Mouse (Mus musculus) G1E (cell line): Measurements from ENCODE around the gene Tmem235. TPM values are rescaled to one million over a fixed set of nuclear protein-coding genes. Genes with fewer than 3 reads are reported as not detected.

Experiments used
- ATAC-seq: 2 replicates; pipeline ENCODE4 v1.8.0; 2016; ENCODE audit warnings: mild to moderate bottlenecking; ENCODE audit not compliant: insufficient number of reproducible peaks, poor library complexity, low FRiP score, severe bottlenecking; ENCODE audit errors: extremely low read depth
- DNase-seq: peaks from one replicate; pipeline ENCODE4 v3.0.0; 2012; ENCODE audit warnings: low spot score
- H3K27me3 ChIP-seq: 2 replicates; pipeline ENCODE4 v1.6.1; 2012; ENCODE audit warnings: mild to moderate bottlenecking, low read length, inconsistent platforms; ENCODE audit not compliant: insufficient read depth
- H3K36me3 ChIP-seq: replicated peaks from 2 replicates; pipeline ENCODE3; 2012; ENCODE audit warnings: mild to moderate bottlenecking, inconsistent platforms
- H3K4me1 ChIP-seq: 2 replicates; pipeline ENCODE4 v1.6.1; 2012; ENCODE audit warnings: low read depth, low read length, inconsistent platforms, mixed read lengths; ENCODE audit not compliant: insufficient read depth
- H3K4me3 ChIP-seq: 2 replicates; pipeline ENCODE4 v1.5.1; 2012; ENCODE audit warnings: low read depth, mild to moderate bottlenecking, inconsistent platforms, low read length, moderate library complexity, mixed read lengths
- H3K9me3 ChIP-seq: replicated peaks from 2 replicates; pipeline ENCODE4 v1.6.1; 2012; ENCODE audit warnings: inconsistent platforms
- CTCF ChIP-seq: IDR thresholded peaks from 2 replicates; pipeline ENCODE4 v1.5.1; 2012; ENCODE audit warnings: low read depth, low read length, inconsistent platforms, mixed read lengths
- GATA1 ChIP-seq: IDR thresholded peaks from 2 replicates; pipeline ENCODE4 v1.6.1; 2012; ENCODE audit warnings: borderline replicate concordance, low read length, inconsistent platforms, mixed read lengths
- GATA2 ChIP-seq: IDR thresholded peaks from 2 replicates; pipeline ENCODE4 v1.6.1; 2012; ENCODE audit warnings: low read depth, low read length, inconsistent platforms, borderline replicate concordance
- POLR2AphosphoS5 ChIP-seq: IDR thresholded peaks from 2 replicates; pipeline ENCODE4 v1.6.1; 2012; ENCODE audit warnings: low read depth, low read length, inconsistent platforms; ENCODE audit not compliant: insufficient replicate concordance
- TAL1 ChIP-seq: conservative IDR thresholded peaks from 2 replicates; pipeline ENCODE4 v1.6.1; 2012; ENCODE audit warnings: low read depth, low read length, inconsistent platforms, mixed read lengths
- polyA plus RNA-seq: library from polyadenylated mRNA; stranded (reverse); fragments of >175 nt; gene quantifications from 2 replicates; pipeline ENCODE4 v1.2.3, GENCODE M21; 2012
- total RNA-seq, 2 experiments: library from RNA; stranded (forward) in 1 of 2; stranded (reverse) in 1 of 2; fragments of 200-1000 nt in 1 of 2; fragments of >200 nt in 1 of 2; fragmentation: Nextera tagmentation in 1 of 2; gene quantifications; 2 replicates each; pipeline ENCODE4 v1.2.3; 2014 to 2017

The Tmem235 gene
- total and polyA plus RNA-seq, 3 experiments: not detected

GRCm38 (mm10) chr11:117870688-117871365, 10.3 kb downstream of the Tmem235 start:
- no peaks in the 10 kb centered on the region for H3K36me3 ChIP-seq
- peaks cover 10% of the 10 kb centered on the region for H3K4me1 ChIP-seq
- H3K9me3 ChIP-seq: no peaks in the 10 kb centered on the region
- H3K27me3 ChIP-seq: peaks cover 69% of the 10 kb centered on the region
- no peak overlapping the region for H3K4me3 ChIP-seq
- ATAC-seq (0 out of 2 replicates have a peak, but pooled peaks have one; percentile 8), DNase-seq (peak; percentile 65)
- no peak for TF ChIP-seq POLR2AphosphoS5
- TF ChIP-seq CTCF: peak; percentile 90

- TF ChIP-seq TAL1 (no peak), CTCF (no peak), GATA1 (no peak), POLR2AphosphoS5 (no peak), GATA2 (no peak)
- Histone ChIP-seq H3K4me1 (peaks cover 5% of the 10 kb centered on the region), H3K27me3 (peaks cover 67% of the 10 kb centered on the region), H3K4me3 (no peak overlapping the region), H3K36me3 (no peaks in the 10 kb centered on the region), H3K9me3 (no peaks in the 10 kb centered on the region)
- DNase-seq: no peak
- no peak for ATAC-seq
Observed at GRCm38 (mm10) chr11:117871376-117871775, 10.8 kb downstream of the Tmem235 start.

GRCm38 (mm10) chr11:117871911-117872584, 11.5 kb downstream of the Tmem235 start:
- H3K9me3 ChIP-seq: no peaks in the 10 kb centered on the region
- H3K4me3 ChIP-seq: no peak overlapping the region
- H3K36me3 ChIP-seq: no peaks in the 10 kb centered on the region
- peaks cover 63% of the 10 kb centered on the region for H3K27me3 ChIP-seq
- DNase-seq (no peak), ATAC-seq (no peak)
- TF ChIP-seq GATA2 (no peak), CTCF (no peak), POLR2AphosphoS5 (no peak), GATA1 (no peak), TAL1 (no peak)
- peaks cover 3% of the 10 kb centered on the region; the same call in 1 of the 2 replicates for H3K4me1 ChIP-seq

GRCm38 (mm10) chr11:117872861-117873608, 12.5 kb downstream of the Tmem235 start, which contains the start of gene Tha1:
Gene Tha1, minus strand, starts transcription at chr11:117873481.
- H3K9me3 ChIP-seq: no peaks in the 10 kb centered on the region
- peaks cover 3% of the 10 kb centered on the region; the same call in 1 of the 2 replicates for H3K4me1 ChIP-seq
- no peak within 1 kb of the TSS for H3K4me3 ChIP-seq
- no peaks in the 10 kb centered on the region for H3K36me3 ChIP-seq
- ATAC-seq (no peak), DNase-seq (no peak)
- H3K27me3 ChIP-seq: peaks cover 64% of the 10 kb centered on the region
- TF ChIP-seq GATA2 (no peak), TAL1 (no peak), GATA1 (no peak), POLR2AphosphoS5 (no peak), CTCF (no peak)

- Histone ChIP-seq H3K27me3 (peaks cover 62% of the 10 kb centered on the region), H3K36me3 (no peaks in the 10 kb centered on the region), H3K4me1 (peaks cover 8% of the 10 kb centered on the region; the same call in 1 of the 2 replicates), H3K4me3 (no peak overlapping the region), H3K9me3 (no peaks in the 10 kb centered on the region)
- ATAC-seq (no peak), DNase-seq (no peak)
- TF ChIP-seq POLR2AphosphoS5 (no peak), GATA2 (no peak), CTCF (no peak), TAL1 (no peak), GATA1 (no peak)
Observed at GRCm38 (mm10) chr11:117874419-117874818, 13.9 kb downstream of the Tmem235 start.

- H3K36me3 ChIP-seq: no peaks in the 10 kb centered on the region
- H3K4me3 ChIP-seq: no peak overlapping the region
- ATAC-seq: no peak
- peaks cover 5% of the 10 kb centered on the region; the same call in 1 of the 2 replicates for H3K4me1 ChIP-seq
- H3K9me3 ChIP-seq: no peaks in the 10 kb centered on the region
- H3K27me3 ChIP-seq: peaks cover 65% of the 10 kb centered on the region
- DNase-seq: no peak
- TF ChIP-seq CTCF (no peak), TAL1 (no peak), GATA2 (no peak), POLR2AphosphoS5 (no peak), GATA1 (no peak)
Observed at GRCm38 (mm10) chr11:117875681-117876080, 15.1 kb downstream of the Tmem235 start.
